Mouse (Mus musculus): ENCODE measurements at regions not wholly inside any gene's neighbourhood (a gene's known extent, or its start where the extent isn't known, plus 50 kb on each side); places are given as distances from the start of the nearest gene placed in this dataset.

GRCm38 (mm10) chr2:9267675-9268074 lies 613.4 kb upstream of the 4930412O13Rik start:
- DNase-seq (ENCODE audit: low spot score in 2 of 2): no peak

GRCm38 (mm10) chr2:9283441-9283840 lies 597.6 kb upstream of the 4930412O13Rik start:
- DNase-seq (ENCODE audit: low spot score in 2 of 2): no peak

GRCm38 (mm10) chr2:9285800-9286199 lies 595.3 kb upstream of the 4930412O13Rik start:
- no peak for DNase-seq (ENCODE audit: low spot score in 2 of 2)

- no peak for DNase-seq (ENCODE audit: low spot score in 2 of 2)
Measured at GRCm38 (mm10) chr2:9287077-9287476, 594.0 kb upstream of the 4930412O13Rik start.

GRCm38 (mm10) chr2:9287623-9288022 lies 593.4 kb upstream of the 4930412O13Rik start:
- DNase-seq (ENCODE audit: low spot score in 2 of 2): no peak

GRCm38 (mm10) chr2:9331630-9332352 lies 549.3 kb upstream of the 4930412O13Rik start:
- DNase-seq (ENCODE audit: low spot score in 2 of 2): peak; percentile 10 to 11

GRCm38 (mm10) chr2:9348982-9349381 lies 532.1 kb upstream of the 4930412O13Rik start:
- no peak for DNase-seq (ENCODE audit: low spot score in 2 of 2)

- DNase-seq (ENCODE audit: low spot score in 2 of 2): no peak
Measured at GRCm38 (mm10) chr2:9349994-9350393, 531.1 kb upstream of the 4930412O13Rik start.

GRCm38 (mm10) chr2:9352190-9352589 lies 528.9 kb upstream of the 4930412O13Rik start:
- DNase-seq (ENCODE audit: low spot score in 2 of 2): no peak

- no peak for DNase-seq (ENCODE audit: low spot score in 2 of 2)
Measured at GRCm38 (mm10) chr2:9360020-9360419, 521.0 kb upstream of the 4930412O13Rik start.

- DNase-seq (ENCODE audit: low spot score in 2 of 2): no peak
Measured at GRCm38 (mm10) chr2:9367801-9368584, 513.1 kb upstream of the 4930412O13Rik start.

GRCm38 (mm10) chr2:9369572-9369971 lies 511.5 kb upstream of the 4930412O13Rik start:
- no peak for DNase-seq (ENCODE audit: low spot score in 2 of 2)

GRCm38 (mm10) chr2:9386566-9386965 lies 494.5 kb upstream of the 4930412O13Rik start:
- no peak for DNase-seq (ENCODE audit: low spot score in 2 of 2)

- DNase-seq (ENCODE audit: low spot score in 2 of 2): no peak
Measured at GRCm38 (mm10) chr2:9388058-9388457, 493.0 kb upstream of the 4930412O13Rik start.

- DNase-seq (ENCODE audit: low spot score in 2 of 2): no peak
Measured at GRCm38 (mm10) chr2:9395379-9395999, 485.6 kb upstream of the 4930412O13Rik start.

GRCm38 (mm10) chr2:9401461-9401860 lies 479.6 kb upstream of the 4930412O13Rik start:
- DNase-seq (ENCODE audit: low spot score in 2 of 2): no peak

- no peak for DNase-seq (ENCODE audit: low spot score in 2 of 2)
Measured at GRCm38 (mm10) chr2:9402281-9402680, 478.8 kb upstream of the 4930412O13Rik start.

- DNase-seq (ENCODE audit: low spot score in 2 of 2): no peak
Measured at GRCm38 (mm10) chr2:9409075-9409474, 472.0 kb upstream of the 4930412O13Rik start.

GRCm38 (mm10) chr2:9422686-9423085 lies 458.4 kb upstream of the 4930412O13Rik start:
- DNase-seq (ENCODE audit: low spot score in 2 of 2): no peak

- no peak for DNase-seq (ENCODE audit: low spot score in 2 of 2)
Measured at GRCm38 (mm10) chr2:9423534-9423933, 457.5 kb upstream of the 4930412O13Rik start.

GRCm38 (mm10) chr2:9433110-9433940 lies 447.7 kb upstream of the 4930412O13Rik start:
- no peak for DNase-seq (ENCODE audit: low spot score in 2 of 2)
